Comparison of ENCODE assay signal across 8 mouse cellular contexts in genomic region chr1:36068531-36069120, GRCm38 (mm10). TPM values are rescaled to one million over a fixed set of nuclear protein-coding genes. Genes with fewer than 3 reads are reported as not detected.
DNase-seq lines count a peak whose midpoint lies in the region; ATAC-seq lines count a peak whose summit lies in the region.

No protein-coding gene starts in this region.

- H3K9me3 ChIP-seq in liver, embryonic 15.5 days (replicated peaks): no peaks in the 10 kb centered on the region
- H3K9me3 ChIP-seq in neural tube, embryonic 12.5 days: no peaks in the 10 kb centered on the region

- WGBS in liver, embryonic 15.5 days (ENCODE audit: insufficient replicate concordance): under 1% methylated on average over 76 of the region's 76 CpGs
- WGBS in neural tube, embryonic 12.5 days: under 1% methylated on average over 76 of the region's 76 CpGs

- H3K27ac ChIP-seq in liver, embryonic 15.5 days (replicated peaks): peak overlapping the region; percentile 86
- H3K27ac ChIP-seq in neural tube, embryonic 12.5 days: peak overlapping the region; percentile 37; the same call in 1 of the 2 replicates

- H3K4me3 ChIP-seq in liver, embryonic 15.5 days (replicated peaks): peak overlapping the region; percentile 92
- H3K4me3 ChIP-seq in neural tube, embryonic 12.5 days: peak overlapping the region; percentile 83

- peak overlapping the region; percentile 96 for H3K9ac ChIP-seq in liver, embryonic 15.5 days
- H3K9ac ChIP-seq in neural tube, embryonic 12.5 days: peak overlapping the region; percentile 85

- peaks cover 78% of the 10 kb centered on the region for H3K4me1 ChIP-seq in liver, embryonic 15.5 days (replicated peaks)
- peaks cover 64% of the 10 kb centered on the region for H3K4me1 ChIP-seq in neural tube, embryonic 12.5 days

- H3K27me3 ChIP-seq in liver, embryonic 15.5 days: no peaks in the 10 kb centered on the region
- H3K27me3 ChIP-seq in neural tube, embryonic 12.5 days (replicated peaks): no peaks in the 10 kb centered on the region

- peak; percentile 65 for DNase-seq in layer of hippocampus, adult 11-12 months (ENCODE audit: low spot score)
- DNase-seq in layer of hippocampus, adult 9-10 months (ENCODE audit: low spot score): no peak
- DNase-seq in cerebellum, adult 11 months: peak; percentile 64
- peak; percentile 14 to 63 for DNase-seq in frontal cortex, postnatal 10 days (ENCODE audit: low spot score in 2 of 2)
- peak; percentile 49 for DNase-seq in kidney, adult 11 months
- DNase-seq in thymus, postnatal 10 days (ENCODE audit: low spot score in 2 of 2): peak; percentile 51 to 54

- peak; percentile 6 for ATAC-seq in liver, embryonic 15.5 days (ENCODE audit: insufficient read depth)
- ATAC-seq in neural tube, embryonic 12.5 days (ENCODE audit: low FRiP score, low read depth): peak; percentile 63

- peaks cover 38% of the 10 kb centered on the region for H3K36me3 ChIP-seq in liver, embryonic 15.5 days (replicated peaks)
- 0 out of 2 replicates have a peak, but pooled peaks cover 1% of the 10 kb centered on the region for H3K36me3 ChIP-seq in neural tube, embryonic 12.5 days

- peak overlapping the region; percentile 89 for H3K4me2 ChIP-seq in liver, embryonic 15.5 days
- peak overlapping the region; percentile 95 for H3K4me2 ChIP-seq in neural tube, embryonic 12.5 days (replicated peaks)

RNA-seq across cellular contexts. Expression of gene Hs6st1, which starts 0.4 kb away (rescaled TPM):
- polyA plus RNA-seq in liver, embryonic 15.5 days (2015; fragmentation: Nextera tagmentation; extraction: Ambion mirVana): 13.2 and 17.4 TPM in 2 replicates
- polyA plus RNA-seq in neural tube, embryonic 12.5 days (2016; fragmentation: Nextera tagmentation; extraction: Ambion mirVana): 28.1 and 34.4 TPM in 2 replicates
